In genomic region chr5:98169376-98170351, GRCm38 (mm10) we compare ENCODE assay signal across 9 mouse cellular contexts. TPM values are rescaled to one million over a fixed set of nuclear protein-coding genes. Genes with fewer than 3 reads are reported as not detected.
DNase-seq lines count a peak whose midpoint lies in the region; ATAC-seq lines count a peak whose summit lies in the region.
"Had no signal": no experiment of that assay in that cellular context is flagged by ENCODE, and none has a peak within 500 bp of the region (broad histone marks: within the 10 kb centered on the region; RNA-seq: fewer than 3 reads in every experiment).

No protein-coding gene starts in this region.

- H3K27me3 ChIP-seq in kidney, embryonic 15.5 days: peaks cover 99% of the 10 kb centered on the region
- H3K27me3 ChIP-seq in hindbrain, embryonic 15.5 days: peaks cover 64% of the 10 kb centered on the region
- peaks cover 60% of the 10 kb centered on the region for H3K27me3 ChIP-seq in neural tube, embryonic 12.5 days (replicated peaks)

- no peak overlapping the region for H3K27ac ChIP-seq in kidney, embryonic 15.5 days
- peak overlapping the region; percentile 3; the same call in 1 of the 2 replicates for H3K27ac ChIP-seq in hindbrain, embryonic 15.5 days (replicated peaks)
- no peak overlapping the region for H3K27ac ChIP-seq in neural tube, embryonic 12.5 days

- no peak for DNase-seq in kidney, postnatal 36 days
- peak; percentile 54 for DNase-seq in embryo, embryonic 9.5 days (ENCODE audit: extremely low spot score)
- no peak for DNase-seq in left cerebral cortex, postnatal 36 days (ENCODE audit: low spot score in 2 of 2)
- DNase-seq in frontal cortex, postnatal 10 days (ENCODE audit: low spot score in 2 of 2): no peak
- no peak for DNase-seq in gastrocnemius, postnatal 14 days

- no peaks in the 10 kb centered on the region for H3K9me3 ChIP-seq in kidney, embryonic 15.5 days (replicated peaks)
- no peaks in the 10 kb centered on the region for H3K9me3 ChIP-seq in hindbrain, embryonic 15.5 days
- H3K9me3 ChIP-seq in neural tube, embryonic 12.5 days: no peaks in the 10 kb centered on the region

- no peak overlapping the region for H3K9ac ChIP-seq in kidney, embryonic 15.5 days
- H3K9ac ChIP-seq in hindbrain, embryonic 15.5 days: no peak overlapping the region
- no peak overlapping the region for H3K9ac ChIP-seq in neural tube, embryonic 12.5 days

- ATAC-seq in kidney, embryonic 15.5 days (replicated peaks; ENCODE audit: low FRiP score): no peak
- ATAC-seq in hindbrain, embryonic 15.5 days (ENCODE audit: low FRiP score, low read depth): no peak
- ATAC-seq in neural tube, embryonic 12.5 days (ENCODE audit: low FRiP score, low read depth): peak; percentile 51

- peaks cover 31% of the 10 kb centered on the region for H3K4me1 ChIP-seq in kidney, embryonic 15.5 days
- peaks cover 52% of the 10 kb centered on the region for H3K4me1 ChIP-seq in hindbrain, embryonic 15.5 days (replicated peaks)
- peaks cover 59% of the 10 kb centered on the region for H3K4me1 ChIP-seq in neural tube, embryonic 12.5 days

- intact Hi-C loops in left cerebral cortex, postnatal 36 days (cut with DNase I): loop anchor here (5.0 to 10.0 kb wide), 3 partner anchors 137 to 1042 kb away; partner anchors contain the start of gene Antxr2
- intact Hi-C loops in gastrocnemius, postnatal 14 days (cut with DNase I; ENCODE audit: low total_unique reads): no loop called here

- 4% methylated on average over 30 of the region's 30 CpGs for WGBS in kidney, embryonic 15.5 days
- 2% methylated on average over 30 of the region's 30 CpGs for WGBS in hindbrain, embryonic 15.5 days
- under 1% methylated on average over 30 of the region's 30 CpGs for WGBS in neural tube, embryonic 12.5 days

- H3K36me3 ChIP-seq in kidney, embryonic 15.5 days: no peaks in the 10 kb centered on the region
- H3K36me3 ChIP-seq in hindbrain, embryonic 15.5 days: no peaks in the 10 kb centered on the region
- no peaks in the 10 kb centered on the region for H3K36me3 ChIP-seq in neural tube, embryonic 12.5 days

- H3K4me3 ChIP-seq in kidney, embryonic 15.5 days (replicated peaks): peak overlapping the region; percentile 48; the same call in 1 of the 2 replicates
- H3K4me3 ChIP-seq in hindbrain, embryonic 15.5 days: peak overlapping the region; percentile 46; the same call in 1 of the 2 replicates
- H3K4me3 ChIP-seq in neural tube, embryonic 12.5 days: peak overlapping the region; percentile 16

- H3K4me2 ChIP-seq in kidney, embryonic 15.5 days: 0 out of 2 replicates have a peak overlapping the region, but pooled peaks have one; percentile 74
- H3K4me2 ChIP-seq in hindbrain, embryonic 15.5 days: peak overlapping the region; percentile 87
- peak overlapping the region; percentile 72 for H3K4me2 ChIP-seq in neural tube, embryonic 12.5 days (replicated peaks)

RNA-seq across cellular contexts. Expression of gene Prdm8, which starts 2.7 kb away (rescaled TPM):
- polyA plus RNA-seq in kidney, embryonic 15.5 days (2015; fragmentation: Nextera tagmentation; extraction: Ambion mirVana): 0.08 TPM in 1 of 2 replicates, not detected in the other
- polyA plus RNA-seq in hindbrain, embryonic 15.5 days (2015; fragmentation: Nextera tagmentation; extraction: Ambion mirVana): 3.7 and 5.4 TPM in 2 replicates
- polyA plus RNA-seq in neural tube, embryonic 12.5 days (2016; fragmentation: Nextera tagmentation; extraction: Ambion mirVana): 5.2 and 6.0 TPM in 2 replicates
- 10 to 100 TPM; 34.4 to 35.6 TPM for total RNA-seq in left cerebral cortex, postnatal 36 days (2021)
- 1 to 10 TPM in 1 of 2 experiments, under 1 TPM in 1; 0.80 to 1.1 TPM for total RNA-seq in gastrocnemius, postnatal 14 days (2021)
- total RNA-seq: megakaryocyte, adult 5-6 weeks had no signal
